Mouse (Mus musculus) heart, postnatal 0 days (tissue): ENCODE measurements around the gene Foxp4. TPM values are rescaled to one million over a fixed set of nuclear protein-coding genes. Genes with fewer than 3 reads are reported as not detected.
"Not testable (repeated sequence)": the region's sequence is repeated elsewhere in the genome, so short reads cannot be mapped to it uniquely, and the experiment has no call there.

Experiments
- ATAC-seq: fragments of 200-750 bp; cut with Nextera tagmentation; 2 replicates; pipeline ENCODE4 v1.8.0; 2017; ENCODE audit warnings: low read depth, moderate number of reproducible peaks, moderate library complexity; ENCODE audit not compliant: insufficient read depth
- DNase-seq: peaks from one replicate; pipeline ENCODE4 v3.0.0-alpha.2; 2016; ENCODE audit warnings: low spot score
- H3K27ac ChIP-seq: fragments of 300-500 bp; sonication (generic); 2 replicates; pipeline ENCODE4 v1.5.1; 2014; ENCODE audit warnings: low read depth, mild to moderate bottlenecking
- H3K27me3 ChIP-seq: fragments of 300-500 bp; sonication (generic); 2 replicates; pipeline ENCODE4 v1.6.1; 2014; ENCODE audit warnings: low read length, mixed read lengths; ENCODE audit not compliant: control insufficient read depth, insufficient read depth
- H3K36me3 ChIP-seq: fragments of 300-500 bp; sonication (generic); replicated peaks from 2 replicates; pipeline ENCODE4 v1.6.1; 2014; ENCODE audit warnings: low read length, mixed read lengths; ENCODE audit not compliant: control insufficient read depth, insufficient read depth
- H3K4me1 ChIP-seq: fragments of 300-500 bp; sonication (generic); 2 replicates; pipeline ENCODE4 v1.6.1; 2014; ENCODE audit warnings: antibody characterized with exemption; ENCODE audit not compliant: control insufficient read depth, insufficient read depth
- H3K4me2 ChIP-seq: fragments of 300-500 bp; sonication (generic); 2 replicates; pipeline ENCODE4 v1.6.1; 2014; ENCODE audit warnings: low read depth, mild to moderate bottlenecking, low read length, moderate library complexity
- H3K4me3 ChIP-seq: fragments of 300-500 bp; sonication (generic); 2 replicates; pipeline ENCODE4 v1.5.1; 2014; ENCODE audit warnings: low read depth, low read length
- H3K9ac ChIP-seq: fragments of 300-500 bp; sonication (generic); replicated peaks from 2 replicates; pipeline ENCODE4 v1.6.1; 2014; ENCODE audit warnings: low read depth, low read length, mixed read lengths
- H3K9me3 ChIP-seq: fragments of 300-500 bp; sonication (generic); replicated peaks from 2 replicates; pipeline ENCODE4 v1.6.1; 2016; ENCODE audit warnings: low read length; ENCODE audit not compliant: control insufficient read depth
- CTCF ChIP-seq: IDR thresholded peaks from 2 replicates; pipeline ENCODE4 v1.5.1; 2016; ENCODE audit warnings: antibody characterized with exemption, control low read depth, low read depth
- EP300 ChIP-seq: IDR thresholded peaks from 2 replicates; pipeline ENCODE4 v1.6.1; 2016; ENCODE audit warnings: antibody characterized with exemption, low read depth
- WGBS: fragments of 180-500 bp; shearing (Covaris S2); extraction: QIAGEN DNeasy Blood & Tissue Kit; methylation state at CpG from one replicate; pipeline ENCODE4 v1.1.7; 2014; 5-methylcytosine and 5-hydroxymethylcytosine counted together
- polyA plus RNA-seq: library from polyadenylated mRNA; unstranded; fragments of >200 nt; fragmentation: Nextera tagmentation; extraction: Ambion mirVana; gene quantifications from 2 replicates; pipeline ENCODE4 v1.2.1, GENCODE M21; 2015
- total RNA-seq: library from RNA; depleted of rRNA; stranded (reverse); fragments of >200 nt; gene quantifications from 2 replicates; pipeline ENCODE4 v1.2.3, GENCODE M21; 2014; ENCODE audit warnings: low replicate concordance

The Foxp4 gene
- total and polyA plus RNA-seq, 2 experiments from 2014 or later = 3.3 to 21.0 TPM

GRCm38 (mm10) chr17:47855544-47855943 lies 68.9 kb downstream of the Foxp4 start:
- Histone ChIP-seq H3K4me2 (no peak overlapping the region), H3K27me3 (no peaks in the 10 kb centered on the region), H3K9ac (no peak overlapping the region), H3K27ac (no peak overlapping the region), H3K9me3 (no peaks in the 10 kb centered on the region), H3K4me1 (peaks cover 17% of the 10 kb centered on the region), H3K4me3 (no peak overlapping the region), H3K36me3 (no peaks in the 10 kb centered on the region)
- ATAC-seq (no peak), DNase-seq (no peak)
- WGBS = 77% methylated on average over 4 of the region's 4 CpGs
- no peak for TF ChIP-seq EP300
- TF ChIP-seq CTCF = no peak

GRCm38 (mm10) chr17:47854908-47855307 lies 69.5 kb downstream of the Foxp4 start:
- H3K27ac ChIP-seq = no peak overlapping the region
- 85% methylated on average over 8 of the region's 8 CpGs for WGBS

GRCm38 (mm10) chr17:47853760-47854159 lies 70.7 kb downstream of the Foxp4 start:
- H3K9ac ChIP-seq = no peak overlapping the region
- no peaks in the 10 kb centered on the region for H3K36me3 ChIP-seq
- DNase-seq (no peak), ATAC-seq (no peak)
- H3K27me3 ChIP-seq = no peaks in the 10 kb centered on the region
- 75% methylated on average over 4 of the region's 4 CpGs for WGBS
- no peaks in the 10 kb centered on the region for H3K9me3 ChIP-seq
- H3K4me2 ChIP-seq = no peak overlapping the region
- H3K27ac ChIP-seq = no peak overlapping the region
- no peak for TF ChIP-seq CTCF
- TF ChIP-seq EP300 = no peak
- peaks cover 22% of the 10 kb centered on the region for H3K4me1 ChIP-seq
- no peak overlapping the region for H3K4me3 ChIP-seq

More at GRCm38 (mm10) chr17:47854908-47855307, 69.5 kb downstream of the Foxp4 start:
- DNase-seq (no peak), ATAC-seq (no peak)
- H3K9ac ChIP-seq = no peak overlapping the region
- TF ChIP-seq CTCF (no peak), EP300 (no peak)
- H3K9me3 ChIP-seq = no peaks in the 10 kb centered on the region
- H3K27me3 ChIP-seq = no peaks in the 10 kb centered on the region
- no peak overlapping the region for H3K4me2 ChIP-seq
- no peak overlapping the region for H3K4me3 ChIP-seq
- H3K36me3 ChIP-seq = no peaks in the 10 kb centered on the region
- peaks cover 22% of the 10 kb centered on the region for H3K4me1 ChIP-seq

GRCm38 (mm10) chr17:47853336-47853735 lies 71.1 kb downstream of the Foxp4 start:
- no peak for DNase-seq
- ATAC-seq = no peak
- H3K4me1 ChIP-seq = peaks cover 22% of the 10 kb centered on the region
- no peaks in the 10 kb centered on the region for H3K27me3 ChIP-seq
- H3K27ac ChIP-seq = no peak overlapping the region
- no peak overlapping the region for H3K4me2 ChIP-seq
- H3K36me3 ChIP-seq = no peaks in the 10 kb centered on the region
- 97% methylated on average over 3 of the region's 4 CpGs for WGBS
- no peak overlapping the region for H3K4me3 ChIP-seq
- no peak overlapping the region for H3K9ac ChIP-seq
- TF ChIP-seq CTCF (no peak), EP300 (no peak)
- H3K9me3 ChIP-seq = no peaks in the 10 kb centered on the region

GRCm38 (mm10) chr17:47851798-47852360 lies 72.6 kb downstream of the Foxp4 start:
- H3K36me3 ChIP-seq, H3K27me3 ChIP-seq, H3K27ac ChIP-seq, ATAC-seq, DNase-seq, H3K9me3 ChIP-seq: not testable (repeated sequence)
- Histone ChIP-seq H3K4me3 (peak overlapping the region; percentile 21), H3K4me2 (peak overlapping the region; percentile 43), H3K4me1 (peaks cover 22% of the 10 kb centered on the region), H3K9ac (0 out of 2 replicates have a peak overlapping the region, but pooled peaks have one; percentile 26)
- 16% methylated on average over 22 of the region's 22 CpGs for WGBS
